Mouse (Mus musculus): ENCODE results near the gene Tdpoz1. TPM values are rescaled to one million over a fixed set of nuclear protein-coding genes. Genes with fewer than 3 reads are reported as not detected.
"Not testable (repeated sequence)": the region's sequence is repeated elsewhere in the genome, so short reads cannot be mapped to it uniquely, and the experiment has no call there.

The Tdpoz1 gene
- polyA plus RNA-seq (2015; fragmentation: Nextera tagmentation; extraction: Ambion mirVana) = not detected in 2 replicates

DNA sequence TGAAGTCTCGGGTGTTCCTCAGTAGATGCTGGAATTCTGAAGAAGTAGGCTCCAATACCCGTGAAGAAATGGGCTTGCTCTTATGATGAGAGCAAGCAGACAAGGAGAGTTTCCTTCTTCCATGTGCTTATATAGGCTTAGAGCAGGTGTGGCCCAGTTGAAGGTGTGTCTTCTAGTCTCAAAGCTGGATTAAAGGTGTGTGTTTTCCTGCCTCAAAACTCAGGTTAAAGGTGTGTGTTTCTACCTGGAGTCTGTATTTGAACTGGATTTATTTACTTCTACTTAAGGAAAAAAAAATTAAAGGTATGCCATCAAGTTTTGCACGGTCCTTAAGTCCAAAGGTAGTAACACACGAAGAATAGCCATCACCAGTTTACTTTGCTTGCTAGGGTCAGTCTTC, at the start of gene Tdpoz1:
Tdpoz1 (minus strand) TSS at position 101 of the 400 bp plus-strand sequence.
- H3K9me3 ChIP-seq (ENCODE audit: control insufficient read depth, low read length); ATAC-seq (ENCODE audit: low FRiP score, low TSS enrichment); H3K27ac ChIP-seq (replicated peaks); DNase-seq (ENCODE audit: low spot score); H3K9ac ChIP-seq (ENCODE audit: low read length); H3K27me3 ChIP-seq (ENCODE audit: control insufficient read depth, insufficient read depth, low read length); H3K4me3 ChIP-seq (ENCODE audit: low read depth, low read length); H3K4me2 ChIP-seq (replicated peaks; ENCODE audit: low read depth); H3K36me3 ChIP-seq (ENCODE audit: control insufficient read depth, insufficient read depth, low read length); H3K4me1 ChIP-seq (replicated peaks; ENCODE audit: control insufficient read depth, insufficient read depth): not testable (repeated sequence)
- WGBS = 60% methylated on average over 2 of the region's 4 CpGs

DNA sequence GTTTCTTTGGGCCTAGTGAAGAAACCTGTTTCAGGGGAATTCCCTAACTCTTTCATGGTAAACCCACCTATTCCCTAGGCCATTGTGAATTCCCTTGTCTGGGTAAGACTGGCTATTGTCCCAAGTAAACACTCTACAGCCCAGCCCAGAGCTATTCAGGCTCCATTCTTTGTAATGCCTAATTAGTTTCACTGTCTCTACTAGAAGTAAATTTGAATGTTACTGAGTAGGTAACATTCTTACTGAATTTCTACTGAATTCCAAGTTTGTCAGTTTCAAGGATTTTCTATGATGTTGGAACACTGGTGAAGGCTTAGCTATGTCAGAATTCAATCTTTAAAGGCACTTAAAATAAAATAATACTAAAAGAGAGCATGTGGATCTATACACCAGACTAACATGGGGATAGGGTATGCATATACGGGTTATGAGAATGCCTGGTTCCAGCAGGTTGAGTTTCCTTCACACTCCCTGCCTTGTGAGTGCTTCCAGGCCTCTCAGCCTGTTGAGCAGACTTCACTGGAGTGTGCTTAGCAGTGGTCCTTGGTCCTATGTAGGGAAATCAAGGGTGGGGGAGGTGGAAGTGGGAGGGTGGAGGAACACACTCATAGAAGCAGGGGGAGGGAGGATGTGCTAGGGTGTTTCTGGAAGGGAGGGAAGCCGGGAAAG, 33.0 kb upstream of the Tdpoz1 start:
- H3K4me2 ChIP-seq (replicated peaks; ENCODE audit: low read depth); H3K27ac ChIP-seq (replicated peaks); H3K27me3 ChIP-seq (ENCODE audit: control insufficient read depth, insufficient read depth, low read length); H3K4me1 ChIP-seq (replicated peaks; ENCODE audit: control insufficient read depth, insufficient read depth); DNase-seq (ENCODE audit: low spot score); H3K4me3 ChIP-seq (ENCODE audit: low read depth, low read length); H3K9ac ChIP-seq (ENCODE audit: low read length); ATAC-seq (ENCODE audit: low FRiP score, low TSS enrichment); H3K9me3 ChIP-seq (ENCODE audit: control insufficient read depth, low read length); H3K36me3 ChIP-seq (ENCODE audit: control insufficient read depth, insufficient read depth, low read length): not testable (repeated sequence)
- 87% methylated on average over 2 of the region's 2 CpGs for WGBS

DNA sequence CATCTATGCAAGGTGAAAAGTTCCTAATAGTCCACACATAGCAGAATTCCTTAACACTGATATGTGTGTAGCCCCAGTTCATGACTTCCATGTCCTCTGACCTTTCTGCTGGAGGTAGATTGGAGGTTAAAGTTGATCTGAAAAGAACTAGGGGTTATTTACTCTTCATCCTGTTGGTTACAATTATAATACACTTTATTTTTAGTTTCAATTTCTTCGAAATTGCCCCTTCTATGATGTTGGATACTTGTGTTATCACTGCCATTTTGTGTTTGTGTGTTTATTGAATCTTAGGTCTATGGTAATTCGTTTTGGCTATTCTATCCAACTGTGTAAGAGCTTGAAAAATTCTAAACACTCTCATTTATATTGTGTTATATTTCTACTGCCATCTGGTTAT, 16.9 kb upstream of the Tdpoz1 start, which contains the start of gene Gm37596:
Gm37596 (minus strand) TSS at position 101 of the 400 bp plus-strand sequence.
- H3K9me3 ChIP-seq (ENCODE audit: control insufficient read depth, low read length); H3K27me3 ChIP-seq (ENCODE audit: control insufficient read depth, insufficient read depth, low read length); ATAC-seq (ENCODE audit: low FRiP score, low TSS enrichment); H3K9ac ChIP-seq (ENCODE audit: low read length); DNase-seq (ENCODE audit: low spot score); H3K27ac ChIP-seq (replicated peaks); H3K4me1 ChIP-seq (replicated peaks; ENCODE audit: control insufficient read depth, insufficient read depth); H3K4me2 ChIP-seq (replicated peaks; ENCODE audit: low read depth); H3K4me3 ChIP-seq (ENCODE audit: low read depth, low read length); H3K36me3 ChIP-seq (ENCODE audit: control insufficient read depth, insufficient read depth, low read length): not testable (repeated sequence)
- WGBS = 60% methylated on average over 1 of the region's 2 CpGs

DNA sequence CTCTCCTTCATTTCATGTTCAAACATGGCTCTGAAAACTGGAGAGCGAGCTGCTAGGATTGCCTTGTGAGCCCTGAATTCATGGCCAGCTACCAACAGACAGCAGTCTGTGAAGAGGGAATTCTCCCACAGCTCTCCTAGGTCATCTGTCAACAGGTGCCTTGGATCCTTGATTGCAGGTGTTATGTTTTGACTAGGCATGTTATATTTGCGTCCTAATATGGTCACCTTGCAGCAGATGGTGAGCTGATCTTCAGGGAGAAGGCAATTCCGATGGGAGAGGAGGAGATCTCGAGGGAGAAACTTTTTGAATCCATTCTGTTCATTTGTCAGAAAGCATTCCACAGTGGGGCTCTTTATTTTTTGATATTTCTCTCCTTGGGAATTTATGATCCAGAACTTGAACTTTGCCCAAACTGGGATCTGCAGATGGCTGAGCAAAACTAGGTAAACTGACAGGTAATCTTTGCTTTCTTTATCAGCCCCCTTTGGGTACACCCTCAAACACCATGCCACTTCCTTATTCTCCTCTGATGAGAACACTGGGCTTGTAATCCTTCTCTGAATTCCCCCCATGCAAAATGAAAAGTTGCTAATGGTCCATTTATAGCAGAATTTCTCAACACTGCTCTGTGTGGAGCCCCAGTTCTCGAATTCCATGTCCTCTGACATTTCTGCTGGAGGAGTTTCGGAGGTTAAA, 5.2 kb downstream of the Tdpoz1 start:
- not testable (repeated sequence) for H3K4me3 ChIP-seq (ENCODE audit: low read depth, low read length); ATAC-seq (ENCODE audit: low FRiP score, low TSS enrichment); H3K36me3 ChIP-seq (ENCODE audit: control insufficient read depth, insufficient read depth, low read length); H3K9ac ChIP-seq (ENCODE audit: low read length); H3K4me2 ChIP-seq (replicated peaks; ENCODE audit: low read depth); H3K27me3 ChIP-seq (ENCODE audit: control insufficient read depth, insufficient read depth, low read length); DNase-seq (ENCODE audit: low spot score); H3K4me1 ChIP-seq (replicated peaks; ENCODE audit: control insufficient read depth, insufficient read depth); H3K27ac ChIP-seq (replicated peaks); H3K9me3 ChIP-seq (ENCODE audit: control insufficient read depth, low read length)
- 70% methylated on average over 4 of the region's 6 CpGs for WGBS

DNA sequence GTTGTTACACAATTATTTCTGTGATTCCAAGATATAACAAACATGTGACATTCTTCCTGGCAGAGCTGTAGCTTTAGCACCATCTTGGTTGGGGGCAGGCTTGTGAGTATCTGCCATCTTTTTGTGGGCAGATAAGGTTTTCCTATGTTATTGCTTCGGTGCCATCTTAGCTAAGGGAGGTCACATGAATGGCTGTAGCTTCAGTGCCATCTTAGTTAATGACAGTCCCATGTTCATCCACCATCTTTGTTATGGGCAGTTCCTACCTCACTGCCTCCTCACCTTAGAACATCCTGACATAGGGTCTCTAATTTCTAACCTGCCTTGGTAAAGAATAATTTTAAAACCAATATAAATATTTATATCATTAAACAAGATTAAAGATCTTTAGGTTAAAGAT, 21.9 kb downstream of the Tdpoz1 start:
- Histone ChIP-seq H3K4me2 (replicated peaks; ENCODE audit: low read depth) (no peak overlapping the region), H3K4me3 (ENCODE audit: low read depth, low read length) (no peak overlapping the region), H3K4me1 (replicated peaks; ENCODE audit: control insufficient read depth, insufficient read depth) (no peaks in the 10 kb centered on the region), H3K9ac (ENCODE audit: low read length) (no peak overlapping the region), H3K27ac (replicated peaks) (no peak overlapping the region), H3K36me3 (ENCODE audit: control insufficient read depth, insufficient read depth, low read length) (no peaks in the 10 kb centered on the region), H3K9me3 (ENCODE audit: control insufficient read depth, low read length) (no peaks in the 10 kb centered on the region), H3K27me3 (ENCODE audit: control insufficient read depth, insufficient read depth, low read length) (no peaks in the 10 kb centered on the region)
- DNase-seq (ENCODE audit: low spot score) (no peak), ATAC-seq (ENCODE audit: low FRiP score, low TSS enrichment) (no peak)
- whole genome bisulfite sequencing = 65% methylated on average over 1 of the region's 1 CpGs
- no peak for TF ChIP-seq EP300 (optimal IDR thresholded peaks at IDR 0.05)
- no peak for TF ChIP-seq CTCF (IDR thresholded peaks at IDR 0.05; ENCODE audit: low read depth)

DNA sequence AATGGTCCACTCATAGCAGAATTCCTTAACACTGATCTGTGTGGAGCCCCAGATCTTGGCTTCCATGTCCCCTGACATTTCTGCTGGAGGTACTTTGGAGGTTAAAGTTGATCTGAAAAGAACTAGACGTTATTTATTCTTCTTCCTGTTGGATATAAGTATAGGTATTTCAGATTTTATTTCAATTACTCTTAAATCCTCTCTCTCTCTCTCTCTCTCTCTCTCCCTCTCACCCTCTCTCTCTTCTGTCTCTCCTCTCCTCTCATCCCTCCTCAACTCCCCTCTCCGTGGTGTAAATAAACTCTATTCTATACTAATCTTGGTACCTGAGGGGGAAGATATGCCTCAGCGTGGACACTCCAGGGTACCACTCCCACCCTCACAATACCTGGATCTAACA, 23.5 kb downstream of the Tdpoz1 start, which contains the start of gene Tdpoz2:
Tdpoz2 (minus strand) TSS at position 101 of the 400 bp plus-strand sequence.
- WGBS = 59% methylated on average over 3 of the region's 3 CpGs
- H3K9me3 ChIP-seq (ENCODE audit: control insufficient read depth, low read length) = no peaks in the 10 kb centered on the region
- H3K4me3 ChIP-seq (ENCODE audit: low read depth, low read length) = no peak within 1 kb of the TSS
- DNase-seq (ENCODE audit: low spot score) (no peak), ATAC-seq (ENCODE audit: low FRiP score, low TSS enrichment) (no peak)
- no peak within 1 kb of the TSS for H3K4me2 ChIP-seq (replicated peaks; ENCODE audit: low read depth)
- no peaks in the 10 kb centered on the region for H3K4me1 ChIP-seq (replicated peaks; ENCODE audit: control insufficient read depth, insufficient read depth)
- H3K36me3 ChIP-seq (ENCODE audit: control insufficient read depth, insufficient read depth, low read length) = no peaks in the 10 kb centered on the region
- no peak within 1 kb of the TSS for H3K9ac ChIP-seq (ENCODE audit: low read length)
- H3K27ac ChIP-seq (replicated peaks) = no peak within 1 kb of the TSS
- no peaks in the 10 kb centered on the region for H3K27me3 ChIP-seq (ENCODE audit: control insufficient read depth, insufficient read depth, low read length)
- TF ChIP-seq EP300 (optimal IDR thresholded peaks at IDR 0.05) = no peak
- no peak for TF ChIP-seq CTCF (IDR thresholded peaks at IDR 0.05; ENCODE audit: low read depth)

DNA sequence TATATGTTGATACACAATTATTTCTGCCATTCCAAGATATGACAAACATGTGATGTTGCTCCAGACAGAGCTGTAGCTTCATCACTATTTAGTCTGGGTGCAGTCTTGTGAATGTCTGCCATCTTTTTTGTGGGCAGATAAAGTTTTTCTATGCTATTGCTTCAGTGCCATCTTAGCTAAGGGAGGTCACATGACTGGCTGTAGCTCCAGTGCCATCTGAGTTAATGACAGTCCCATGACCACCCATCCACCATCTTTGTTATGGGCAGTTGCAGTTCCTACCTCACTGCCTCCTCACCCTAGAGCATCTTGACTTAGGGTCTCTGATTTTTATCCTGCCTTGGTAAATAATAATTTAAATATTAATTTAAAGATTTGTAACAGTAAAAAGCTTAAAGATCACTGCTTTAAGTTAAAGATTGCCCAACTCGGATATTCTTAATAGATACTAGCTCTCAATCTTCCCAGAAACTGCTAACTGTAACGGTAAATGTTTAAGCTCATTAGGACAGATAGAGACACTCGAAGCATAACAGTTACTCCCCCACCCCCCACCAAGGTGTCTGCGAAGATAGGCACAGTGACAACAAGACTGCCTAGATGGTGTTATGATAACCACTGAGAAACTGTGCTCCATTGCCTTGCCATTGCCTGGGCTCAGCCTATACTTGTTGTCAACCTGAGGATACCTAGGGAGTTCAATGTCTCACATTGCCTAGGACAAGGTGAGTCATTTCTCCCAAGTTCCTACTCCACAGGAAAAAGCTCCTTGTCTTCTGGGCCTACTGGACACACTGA, 45.0 kb downstream of the Tdpoz1 start:
- H3K4me3 ChIP-seq (ENCODE audit: low read depth, low read length); H3K4me2 ChIP-seq (replicated peaks; ENCODE audit: low read depth); H3K27me3 ChIP-seq (ENCODE audit: control insufficient read depth, insufficient read depth, low read length); H3K9ac ChIP-seq (ENCODE audit: low read length); ATAC-seq (ENCODE audit: low FRiP score, low TSS enrichment); H3K36me3 ChIP-seq (ENCODE audit: control insufficient read depth, insufficient read depth, low read length); H3K4me1 ChIP-seq (replicated peaks; ENCODE audit: control insufficient read depth, insufficient read depth); DNase-seq (ENCODE audit: low spot score); H3K27ac ChIP-seq (replicated peaks); H3K9me3 ChIP-seq (ENCODE audit: control insufficient read depth, low read length): not testable (repeated sequence)
- 80% methylated on average over 4 of the region's 4 CpGs for WGBS
